Mouse (Mus musculus): ENCODE measurements at regions not wholly inside any gene's neighbourhood (a gene's known extent, or its start where the extent isn't known, plus 50 kb on each side); places are given as distances from the start of the nearest gene placed in this dataset.
A peak's percentile ranks its signal among the peaks of the same experiment; 100 is the strongest.

DNA sequence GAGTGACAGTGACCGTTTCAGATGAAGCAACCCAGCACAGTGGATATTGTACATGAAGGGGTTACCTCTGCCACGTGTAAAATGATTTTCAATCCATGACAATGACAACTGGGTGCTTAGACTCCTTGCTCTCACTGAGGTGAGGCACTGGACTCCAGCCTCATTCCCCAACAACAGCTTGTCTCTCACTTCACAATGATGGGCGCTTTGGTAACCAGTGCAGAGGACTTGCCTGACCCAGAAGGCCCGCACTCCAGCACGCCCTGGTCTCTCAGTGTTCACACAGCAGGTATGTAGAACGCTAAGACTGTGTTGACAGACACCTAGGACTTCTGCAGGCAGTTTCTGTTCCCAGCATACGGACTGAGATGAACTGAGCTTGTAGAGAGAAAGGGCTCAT, 62.6 kb upstream of the Neurl1b start:
- Histone ChIP-seq H3K9me3 (ENCODE audit: low read length) (no peaks in the 10 kb centered on the region), H3K4me1 (ENCODE audit: insufficient read depth, low read depth, low read length) (peaks cover 4% of the 10 kb centered on the region; the same call in 1 of the 2 replicates), H3K4me2 (replicated peaks; ENCODE audit: low read depth, low read length) (no peak overlapping the region), H3K27ac (ENCODE audit: low read length) (no peak overlapping the region), H3K4me3 (ENCODE audit: low read depth, low read length) (no peak overlapping the region), H3K9ac (replicated peaks; ENCODE audit: low read depth) (no peak overlapping the region), H3K36me3 (ENCODE audit: insufficient read depth, low read length) (no peaks in the 10 kb centered on the region), H3K27me3 (replicated peaks; ENCODE audit: insufficient read depth, low read length) (no peaks in the 10 kb centered on the region)
- ATAC-seq = no peak
- no peak for DNase-seq (ENCODE audit: low spot score)
- WGBS = 72% methylated on average over 7 of the region's 7 CpGs
- TF ChIP-seq CTCF (IDR thresholded peaks at IDR 0.05) (no peak), EP300 (IDR thresholded peaks at IDR 0.05) (no peak)

DNA sequence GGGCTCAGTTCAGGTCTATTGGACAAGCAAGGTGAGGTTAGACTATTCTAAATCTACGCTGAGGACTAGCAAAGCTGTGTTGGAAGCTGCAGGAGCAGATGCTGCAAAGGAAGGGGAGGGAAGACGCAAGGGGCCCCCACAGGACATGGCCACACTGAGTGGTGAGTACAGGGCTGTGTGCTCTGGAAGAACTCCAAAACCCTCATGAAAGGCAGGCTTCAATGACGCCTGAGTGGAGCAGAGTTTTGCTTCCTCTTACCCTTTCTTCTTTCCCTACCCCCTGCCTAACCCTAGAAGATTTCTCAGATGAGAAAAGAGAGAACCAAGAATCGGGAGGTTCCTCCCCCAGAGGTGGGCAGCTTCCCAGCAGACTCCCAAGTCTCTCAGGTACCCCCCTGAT, 61.9 kb upstream of the Neurl1b start:
- Histone ChIP-seq H3K27ac (ENCODE audit: low read length) (no peak overlapping the region), H3K4me2 (replicated peaks; ENCODE audit: low read depth, low read length) (no peak overlapping the region), H3K36me3 (ENCODE audit: insufficient read depth, low read length) (no peaks in the 10 kb centered on the region), H3K9me3 (ENCODE audit: low read length) (no peaks in the 10 kb centered on the region), H3K4me3 (ENCODE audit: low read depth, low read length) (no peak overlapping the region), H3K9ac (replicated peaks; ENCODE audit: low read depth) (no peak overlapping the region), H3K4me1 (ENCODE audit: insufficient read depth, low read depth, low read length) (peaks cover 4% of the 10 kb centered on the region; the same call in 1 of the 2 replicates), H3K27me3 (replicated peaks; ENCODE audit: insufficient read depth, low read length) (no peaks in the 10 kb centered on the region)
- 42% methylated on average over 4 of the region's 4 CpGs for WGBS
- ATAC-seq = no peak
- no peak for TF ChIP-seq CTCF (IDR thresholded peaks at IDR 0.05)
- TF ChIP-seq EP300 (IDR thresholded peaks at IDR 0.05) = no peak
- DNase-seq (ENCODE audit: low spot score) = no peak

DNA sequence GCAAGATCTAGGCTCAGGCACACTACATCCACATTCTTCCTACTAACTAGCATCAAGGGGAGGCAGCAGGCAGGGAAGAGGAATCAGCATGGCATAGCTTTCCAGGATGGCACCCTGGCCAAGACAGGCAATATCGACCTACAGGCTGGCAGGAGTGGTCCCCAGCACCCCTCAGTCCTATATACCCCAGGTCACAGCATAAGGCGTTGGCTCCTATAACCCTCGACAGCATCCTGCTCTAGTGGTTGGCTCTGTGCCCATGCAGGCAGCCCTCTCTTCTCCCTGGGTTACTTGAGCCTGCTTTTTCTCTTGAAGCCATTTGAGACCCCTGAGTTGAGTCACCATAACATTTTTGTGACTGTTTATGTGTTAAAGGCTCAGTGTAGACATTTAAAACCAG, 60.2 kb upstream of the Neurl1b start:
- Histone ChIP-seq H3K27me3 (replicated peaks; ENCODE audit: insufficient read depth, low read length) (no peaks in the 10 kb centered on the region), H3K9me3 (ENCODE audit: low read length) (no peaks in the 10 kb centered on the region), H3K27ac (ENCODE audit: low read length) (no peak overlapping the region), H3K4me2 (replicated peaks; ENCODE audit: low read depth, low read length) (no peak overlapping the region), H3K4me3 (ENCODE audit: low read depth, low read length) (no peak overlapping the region), H3K9ac (replicated peaks; ENCODE audit: low read depth) (no peak overlapping the region), H3K36me3 (ENCODE audit: insufficient read depth, low read length) (no peaks in the 10 kb centered on the region), H3K4me1 (ENCODE audit: insufficient read depth, low read depth, low read length) (peaks cover 7% of the 10 kb centered on the region; the same call in 1 of the 2 replicates)
- TF ChIP-seq EP300 (IDR thresholded peaks at IDR 0.05) (no peak), CTCF (IDR thresholded peaks at IDR 0.05) (no peak)
- ATAC-seq = no peak
- DNase-seq (ENCODE audit: low spot score) = no peak
- 30% methylated on average over 3 of the region's 3 CpGs for WGBS

DNA sequence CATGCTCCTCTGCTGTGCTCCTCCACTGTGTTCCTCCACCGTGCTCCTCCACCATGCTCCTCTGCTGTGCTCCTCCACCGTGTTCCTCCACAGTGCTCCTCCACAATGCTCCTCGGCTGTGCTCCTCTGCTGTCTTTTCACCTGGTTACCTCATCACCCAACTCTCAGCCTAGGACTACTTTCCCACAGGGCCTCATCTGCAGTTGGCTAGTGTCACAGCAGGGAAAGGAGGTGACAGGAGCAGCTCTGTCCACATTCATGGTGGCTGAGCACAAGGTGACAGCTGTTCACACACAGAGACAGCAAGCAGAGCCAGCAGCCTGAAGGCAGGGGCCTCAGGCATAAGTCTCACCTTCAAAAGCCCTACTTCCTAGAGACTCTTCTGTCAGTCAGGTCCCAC, 59.3 kb upstream of the Neurl1b start:
- no peak for TF ChIP-seq EP300 (IDR thresholded peaks at IDR 0.05)
- TF ChIP-seq CTCF (IDR thresholded peaks at IDR 0.05) = no peak
- WGBS = 76% methylated on average over 3 of the region's 3 CpGs
- Histone ChIP-seq H3K36me3 (ENCODE audit: insufficient read depth, low read length) (no peaks in the 10 kb centered on the region), H3K9me3 (ENCODE audit: low read length) (no peaks in the 10 kb centered on the region), H3K27ac (ENCODE audit: low read length) (no peak overlapping the region), H3K27me3 (replicated peaks; ENCODE audit: insufficient read depth, low read length) (no peaks in the 10 kb centered on the region), H3K4me1 (ENCODE audit: insufficient read depth, low read depth, low read length) (peaks cover 7% of the 10 kb centered on the region; the same call in 1 of the 2 replicates), H3K4me2 (replicated peaks; ENCODE audit: low read depth, low read length) (no peak overlapping the region), H3K4me3 (ENCODE audit: low read depth, low read length) (no peak overlapping the region), H3K9ac (replicated peaks; ENCODE audit: low read depth) (no peak overlapping the region)
- DNase-seq (ENCODE audit: low spot score) (no peak), ATAC-seq (no peak)

DNA sequence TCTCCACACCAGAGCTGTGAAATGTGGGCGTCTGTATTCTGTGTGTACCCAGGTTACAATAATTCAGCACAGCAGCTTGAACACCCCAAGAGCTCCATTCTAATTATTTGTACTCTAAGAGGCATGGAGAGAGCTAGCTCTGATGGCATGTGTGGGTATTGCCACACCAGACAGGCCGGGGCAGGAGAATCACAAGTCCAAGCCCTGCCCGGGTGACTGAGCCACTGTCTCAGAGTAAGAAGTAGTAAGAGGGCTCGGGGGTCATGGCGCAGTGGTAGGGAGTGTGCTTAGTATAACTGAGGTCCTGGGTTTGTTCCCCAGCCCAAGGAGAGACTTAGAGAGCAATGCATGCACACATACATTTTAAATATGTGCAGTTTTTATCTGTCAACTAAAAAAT, 57.7 kb upstream of the Neurl1b start:
- TF ChIP-seq EP300 (IDR thresholded peaks at IDR 0.05) (no peak), CTCF (IDR thresholded peaks at IDR 0.05) (no peak)
- Histone ChIP-seq H3K27ac (ENCODE audit: low read length) (no peak overlapping the region), H3K27me3 (replicated peaks; ENCODE audit: insufficient read depth, low read length) (no peaks in the 10 kb centered on the region), H3K4me1 (ENCODE audit: insufficient read depth, low read depth, low read length) (peaks cover 11% of the 10 kb centered on the region; the same call in 1 of the 2 replicates), H3K9me3 (ENCODE audit: low read length) (no peaks in the 10 kb centered on the region), H3K36me3 (ENCODE audit: insufficient read depth, low read length) (no peaks in the 10 kb centered on the region), H3K4me2 (replicated peaks; ENCODE audit: low read depth, low read length) (no peak overlapping the region), H3K9ac (replicated peaks; ENCODE audit: low read depth) (no peak overlapping the region), H3K4me3 (ENCODE audit: low read depth, low read length) (no peak overlapping the region)
- DNase-seq (ENCODE audit: low spot score) (no peak), ATAC-seq (no peak)
- 67% methylated on average over 5 of the region's 5 CpGs for WGBS

DNA sequence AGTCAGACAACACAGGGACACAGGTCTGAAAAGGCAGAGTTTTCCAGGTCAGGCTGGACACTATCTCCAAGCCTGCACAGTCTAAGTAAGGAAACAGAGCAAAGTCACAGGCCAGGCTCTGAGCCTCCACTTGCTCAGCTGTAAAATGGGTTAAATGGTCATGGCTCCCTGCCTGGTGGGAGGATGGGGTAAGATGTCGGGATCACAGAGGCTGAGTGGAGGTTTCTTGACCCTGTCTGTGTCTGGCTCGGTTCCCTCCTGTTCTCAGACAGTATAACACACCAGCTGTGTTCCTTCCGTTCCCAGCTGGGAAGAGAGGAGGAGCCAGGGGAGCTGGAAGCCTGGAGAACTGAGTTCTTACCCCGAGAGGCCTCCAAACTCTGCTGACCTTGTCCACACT, 56.8 kb upstream of the Neurl1b start:
- Histone ChIP-seq H3K36me3 (ENCODE audit: insufficient read depth, low read length) (no peaks in the 10 kb centered on the region), H3K9me3 (ENCODE audit: low read length) (no peaks in the 10 kb centered on the region), H3K4me3 (ENCODE audit: low read depth, low read length) (no peak overlapping the region), H3K4me1 (ENCODE audit: insufficient read depth, low read depth, low read length) (peaks cover 12% of the 10 kb centered on the region; the same call in 1 of the 2 replicates), H3K27ac (ENCODE audit: low read length) (no peak overlapping the region), H3K27me3 (replicated peaks; ENCODE audit: insufficient read depth, low read length) (no peaks in the 10 kb centered on the region), H3K9ac (replicated peaks; ENCODE audit: low read depth) (no peak overlapping the region), H3K4me2 (replicated peaks; ENCODE audit: low read depth, low read length) (no peak overlapping the region)
- WGBS = 43% methylated on average over 4 of the region's 4 CpGs
- peak; percentile 83 for ATAC-seq
- TF ChIP-seq EP300 (IDR thresholded peaks at IDR 0.05) = no peak
- no peak for TF ChIP-seq CTCF (IDR thresholded peaks at IDR 0.05)
- peak; percentile 88 for DNase-seq (ENCODE audit: low spot score)

DNA sequence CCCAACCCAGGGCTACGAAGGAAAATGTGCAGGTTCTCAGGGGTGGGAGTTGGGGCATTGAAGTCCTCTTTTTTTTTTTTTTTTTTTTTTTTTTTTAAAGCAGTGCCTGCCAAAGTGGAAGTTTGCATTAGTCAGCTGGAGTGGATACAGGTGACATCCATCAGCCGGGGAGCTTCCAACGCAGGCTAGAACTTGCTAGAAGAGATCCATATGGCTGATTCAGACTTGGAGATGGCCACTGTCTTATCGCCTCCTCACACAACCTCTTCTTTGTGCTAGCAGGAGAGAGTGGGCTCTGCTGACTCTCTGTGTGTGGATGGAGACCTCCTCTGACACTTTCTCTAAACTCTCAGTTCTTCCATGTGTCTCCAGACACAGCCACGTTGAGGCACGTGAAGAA, 53.9 kb upstream of the Neurl1b start:
- Histone ChIP-seq H3K27ac (ENCODE audit: low read length) (no peak overlapping the region), H3K9ac (replicated peaks; ENCODE audit: low read depth) (no peak overlapping the region), H3K4me1 (ENCODE audit: insufficient read depth, low read depth, low read length) (peaks cover 12% of the 10 kb centered on the region; the same call in 1 of the 2 replicates), H3K9me3 (ENCODE audit: low read length) (no peaks in the 10 kb centered on the region), H3K27me3 (replicated peaks; ENCODE audit: insufficient read depth, low read length) (no peaks in the 10 kb centered on the region), H3K36me3 (ENCODE audit: insufficient read depth, low read length) (no peaks in the 10 kb centered on the region), H3K4me3 (ENCODE audit: low read depth, low read length) (no peak overlapping the region), H3K4me2 (replicated peaks; ENCODE audit: low read depth, low read length) (no peak overlapping the region)
- no peak for DNase-seq (ENCODE audit: low spot score)
- 38% methylated on average over 6 of the region's 6 CpGs for WGBS
- TF ChIP-seq CTCF (IDR thresholded peaks at IDR 0.05) (no peak), EP300 (IDR thresholded peaks at IDR 0.05) (no peak)
- no peak for ATAC-seq
